Mouse (Mus musculus) lung, adult 2 months (tissue): ENCODE measurements at regions not wholly inside any gene's neighbourhood (a gene's known extent, or its start where the extent isn't known, plus 50 kb on each side); places are given as distances from the start of the nearest gene placed in this dataset.

Source experiments
- CTCF ChIP-seq: fragments of 200-500 bp; IDR thresholded peaks from 2 replicates; pipeline ENCODE4 v1.5.1; 2011; ENCODE audit warnings: mild to moderate bottlenecking, low read length, control low read depth; ENCODE audit not compliant: insufficient read depth
- POLR2A ChIP-seq: fragments of 200-500 bp; IDR thresholded peaks from 2 replicates; pipeline ENCODE4 v1.6.1; 2011; ENCODE audit warnings: low read depth, mild to moderate bottlenecking, control low read depth, low read length, borderline replicate concordance; ENCODE audit errors: extremely low read depth

DNA sequence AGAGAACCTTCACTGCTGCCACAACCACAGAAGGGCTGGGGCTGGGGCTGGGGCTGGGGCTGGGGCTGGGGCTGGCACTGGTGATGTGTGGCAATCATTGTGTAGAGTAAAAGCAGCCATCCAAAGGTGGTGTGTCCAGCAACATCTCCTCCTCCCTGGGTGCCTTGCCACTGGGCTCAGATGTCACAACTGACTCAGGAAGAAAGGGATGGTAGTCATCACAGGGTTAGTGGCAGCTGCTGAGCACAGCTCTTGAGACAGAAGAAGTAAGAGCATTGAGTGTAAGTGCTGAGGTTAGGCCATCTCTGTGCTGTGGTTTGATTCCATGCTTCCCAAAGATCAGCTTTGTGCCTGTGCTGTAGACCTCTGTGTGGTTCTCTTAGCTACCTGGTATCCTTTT lies 53.4 kb upstream of the Mef2a start:
- no peak for TF ChIP-seq POLR2A
- no peak for TF ChIP-seq CTCF
